Mouse (Mus musculus) kidney, postnatal 0 days (tissue): Measurements from ENCODE around the gene Spocd1. TPM values are rescaled to one million over a fixed set of nuclear protein-coding genes. Genes with fewer than 3 reads are reported as not detected.

Experiments used
- ATAC-seq: fragments of 200-750 bp; cut with Nextera tagmentation; replicated peaks from 2 replicates; pipeline ENCODE4 v1.8.0; 2017; ENCODE audit warnings: low read depth, moderate number of reproducible peaks, moderate TSS enrichment, moderate library complexity; ENCODE audit not compliant: low FRiP score
- DNase-seq: peaks from one replicate; pipeline ENCODE4 v3.0.0-alpha.2; 2016; ENCODE audit warnings: low spot score
- H3K27ac ChIP-seq: fragments of 300-500 bp; sonication (generic); 2 replicates; pipeline ENCODE4 v1.5.1; 2014; ENCODE audit warnings: mild to moderate bottlenecking
- H3K27me3 ChIP-seq: fragments of 300-500 bp; sonication (generic); 2 replicates; pipeline ENCODE4 v1.6.1; 2014; ENCODE audit warnings: low read length, mixed read lengths; ENCODE audit not compliant: insufficient read depth
- H3K36me3 ChIP-seq: fragments of 300-500 bp; sonication (generic); 2 replicates; pipeline ENCODE4 v1.6.1; 2014; ENCODE audit warnings: low read length, mixed read lengths; ENCODE audit not compliant: insufficient read depth
- H3K4me1 ChIP-seq: fragments of 300-500 bp; sonication (generic); replicated peaks from 2 replicates; pipeline ENCODE4 v1.6.1; 2014; ENCODE audit warnings: antibody characterized with exemption, low read length, mixed read lengths; ENCODE audit not compliant: insufficient read depth
- H3K4me2 ChIP-seq: fragments of 300-500 bp; sonication (generic); 2 replicates; pipeline ENCODE4 v1.6.1; 2014; ENCODE audit warnings: mild to moderate bottlenecking, low read length, moderate library complexity, mixed read lengths
- H3K4me3 ChIP-seq: fragments of 300-500 bp; sonication (generic); replicated peaks from 2 replicates; pipeline ENCODE4 v1.5.1; 2014; ENCODE audit warnings: low read depth, low read length
- H3K9ac ChIP-seq: fragments of 300-500 bp; sonication (generic); 2 replicates; pipeline ENCODE4 v1.6.1; 2014; ENCODE audit warnings: low read depth, low read length
- H3K9me3 ChIP-seq: fragments of 300-500 bp; sonication (generic); replicated peaks from 2 replicates; pipeline ENCODE4 v1.6.1; 2016; ENCODE audit warnings: low read length, inconsistent platforms, mixed read lengths
- CTCF ChIP-seq: IDR thresholded peaks from 2 replicates; pipeline ENCODE4 v1.5.1; 2016; ENCODE audit warnings: antibody characterized with exemption, low read depth, mild to moderate bottlenecking, moderate library complexity
- WGBS: fragments of 180-500 bp; shearing (Covaris S2); extraction: QIAGEN DNeasy Blood & Tissue Kit; methylation state at CpG from one replicate; pipeline ENCODE4 v1.1.7; 2014; 5-methylcytosine and 5-hydroxymethylcytosine counted together
- polyA plus RNA-seq: library from polyadenylated mRNA; unstranded; fragments of >200 nt; fragmentation: Nextera tagmentation; extraction: Ambion mirVana; gene quantifications from 2 replicates; pipeline ENCODE4 v1.2.1, GENCODE M21; 2015

Spocd1 gene
- polyA plus RNA-seq, 1 experiment from 2014 or later, result not detected

GRCm38 (mm10) chr4:129916159-129916558 is 12.9 kb upstream of the Spocd1 start:
- Histone ChIP-seq H3K4me1 (peaks cover 7% of the 10 kb centered on the region), H3K27ac (no peak overlapping the region), H3K36me3 (no peaks in the 10 kb centered on the region), H3K4me3 (no peak overlapping the region), H3K9me3 (no peaks in the 10 kb centered on the region), H3K27me3 (no peaks in the 10 kb centered on the region), H3K9ac (no peak overlapping the region), H3K4me2 (no peak overlapping the region)
- 53% methylated on average over 2 of the region's 2 CpGs for WGBS
- TF ChIP-seq CTCF, result no peak
- no peak for DNase-seq
- ATAC-seq, result no peak

- peaks cover 7% of the 10 kb centered on the region for H3K4me1 ChIP-seq
- no peak overlapping the region for H3K9ac ChIP-seq
- H3K4me2 ChIP-seq, result no peak overlapping the region
- H3K36me3 ChIP-seq, result no peaks in the 10 kb centered on the region
- DNase-seq (no peak), ATAC-seq (no peak)
- H3K4me3 ChIP-seq, result no peak overlapping the region
- no peak for TF ChIP-seq CTCF
- H3K27ac ChIP-seq, result no peak overlapping the region
- WGBS, result 47% methylated on average over 8 of the region's 8 CpGs
- H3K27me3 ChIP-seq, result no peaks in the 10 kb centered on the region
- H3K9me3 ChIP-seq, result no peaks in the 10 kb centered on the region
Measured at GRCm38 (mm10) chr4:129917016-129917603, 11.9 kb upstream of the Spocd1 start.

- no peak for TF ChIP-seq CTCF
- H3K9ac ChIP-seq, result no peak overlapping the region
- ATAC-seq, result no peak
- no peak overlapping the region for H3K4me3 ChIP-seq
- no peak overlapping the region for H3K4me2 ChIP-seq
- H3K27ac ChIP-seq, result no peak overlapping the region
- H3K4me1 ChIP-seq, result peaks cover 6% of the 10 kb centered on the region
- H3K27me3 ChIP-seq, result no peaks in the 10 kb centered on the region
- 85% methylated on average over 5 of the region's 5 CpGs for WGBS
- H3K36me3 ChIP-seq, result no peaks in the 10 kb centered on the region
- DNase-seq, result no peak
- H3K9me3 ChIP-seq, result no peaks in the 10 kb centered on the region
Measured at GRCm38 (mm10) chr4:129918464-129918863, 10.6 kb upstream of the Spocd1 start.

GRCm38 (mm10) chr4:129918901-129919300 is 10.1 kb upstream of the Spocd1 start:
- Histone ChIP-seq H3K36me3 (no peaks in the 10 kb centered on the region), H3K27me3 (no peaks in the 10 kb centered on the region), H3K27ac (no peak overlapping the region), H3K4me3 (no peak overlapping the region), H3K9ac (no peak overlapping the region), H3K4me2 (no peak overlapping the region), H3K4me1 (peaks cover 1% of the 10 kb centered on the region), H3K9me3 (no peaks in the 10 kb centered on the region)
- ATAC-seq (no peak), DNase-seq (no peak)
- 88% methylated on average over 3 of the region's 3 CpGs for WGBS
- no peak for TF ChIP-seq CTCF

GRCm38 (mm10) chr4:129920542-129921313 is 8.3 kb upstream of the Spocd1 start:
- no peaks in the 10 kb centered on the region for H3K4me1 ChIP-seq
- H3K36me3 ChIP-seq, result no peaks in the 10 kb centered on the region
- H3K4me3 ChIP-seq, result no peak overlapping the region
- H3K27me3 ChIP-seq, result no peaks in the 10 kb centered on the region
- 82% methylated on average over 15 of the region's 15 CpGs for WGBS
- no peak for ATAC-seq
- no peak overlapping the region for H3K4me2 ChIP-seq
- no peaks in the 10 kb centered on the region for H3K9me3 ChIP-seq
- no peak for TF ChIP-seq CTCF
- no peak for DNase-seq
- H3K9ac ChIP-seq, result no peak overlapping the region
- no peak overlapping the region for H3K27ac ChIP-seq

GRCm38 (mm10) chr4:129921314-129921587 is 7.8 kb upstream of the Spocd1 start:
- Histone ChIP-seq H3K9me3 (no peaks in the 10 kb centered on the region), H3K4me2 (no peak overlapping the region), H3K27me3 (no peaks in the 10 kb centered on the region), H3K27ac (no peak overlapping the region), H3K4me3 (no peak overlapping the region), H3K4me1 (no peaks in the 10 kb centered on the region), H3K36me3 (no peaks in the 10 kb centered on the region), H3K9ac (no peak overlapping the region)
- WGBS, result 72% methylated on average over 3 of the region's 3 CpGs
- ATAC-seq (no peak), DNase-seq (no peak)
- TF ChIP-seq CTCF, result no peak

GRCm38 (mm10) chr4:129924143-129924542 is 4.9 kb upstream of the Spocd1 start:
- Histone ChIP-seq H3K27me3 (no peaks in the 10 kb centered on the region), H3K27ac (no peak overlapping the region), H3K9me3 (no peaks in the 10 kb centered on the region), H3K4me1 (no peaks in the 10 kb centered on the region), H3K4me2 (no peak overlapping the region), H3K9ac (no peak overlapping the region), H3K36me3 (no peaks in the 10 kb centered on the region), H3K4me3 (no peak overlapping the region)
- no peak for ATAC-seq
- no peak for TF ChIP-seq CTCF
- WGBS, result 42% methylated on average over 8 of the region's 8 CpGs
- no peak for DNase-seq
